Mouse (Mus musculus): ENCODE data around the gene Ets2. TPM values are rescaled to one million over a fixed set of nuclear protein-coding genes. Genes with fewer than 3 reads are reported as not detected.

Gene Ets2
- polyA plus RNA-seq, 1 experiment from 2014 or later, result 26.8 TPM

- 17% methylated on average over 6 of the region's 6 CpGs for WGBS (ENCODE audit: insufficient replicate concordance)
- Histone ChIP-seq H3K36me3 (ENCODE audit: control insufficient read depth, insufficient read depth, low read length) (no peaks in the 10 kb centered on the region), H3K27ac (ENCODE audit: low read depth, low read length) (no peak overlapping the region), H3K27me3 (ENCODE audit: control insufficient read depth, insufficient read depth, low read length) (no peaks in the 10 kb centered on the region), H3K4me3 (ENCODE audit: low read depth, low read length) (no peak overlapping the region), H3K9me3 (replicated peaks; ENCODE audit: control insufficient read depth, low read length) (no peaks in the 10 kb centered on the region), H3K4me2 (no peak overlapping the region), H3K9ac (ENCODE audit: low read depth, low read length) (no peak overlapping the region), H3K4me1 (ENCODE audit: control insufficient read depth, insufficient read depth, low read length) (no peaks in the 10 kb centered on the region)
- ATAC-seq (replicated peaks; ENCODE audit: insufficient number of reproducible peaks, low FRiP score, low TSS enrichment), result no peak
These were observed 40.8 kb downstream of the Ets2 start for GRCm38 (mm10) chr16:95742740-95743030.

- WGBS (ENCODE audit: insufficient replicate concordance), result 82% methylated on average over 4 of the region's 4 CpGs
- Histone ChIP-seq H3K27me3 (ENCODE audit: control insufficient read depth, insufficient read depth, low read length) (no peaks in the 10 kb centered on the region), H3K4me3 (ENCODE audit: low read depth, low read length) (no peak overlapping the region), H3K27ac (ENCODE audit: low read depth, low read length) (no peak overlapping the region), H3K36me3 (ENCODE audit: control insufficient read depth, insufficient read depth, low read length) (no peaks in the 10 kb centered on the region), H3K9me3 (replicated peaks; ENCODE audit: control insufficient read depth, low read length) (no peaks in the 10 kb centered on the region), H3K4me1 (ENCODE audit: control insufficient read depth, insufficient read depth, low read length) (no peaks in the 10 kb centered on the region), H3K4me2 (no peak overlapping the region), H3K9ac (ENCODE audit: low read depth, low read length) (no peak overlapping the region)
- ATAC-seq (replicated peaks; ENCODE audit: insufficient number of reproducible peaks, low FRiP score, low TSS enrichment), result no peak
These were observed 41.2 kb downstream of the Ets2 start for GRCm38 (mm10) chr16:95743104-95743503.

GRCm38 (mm10) chr16:95744771-95745170 is 42.9 kb downstream of the Ets2 start:
- Histone ChIP-seq H3K9ac (ENCODE audit: low read depth, low read length) (no peak overlapping the region), H3K4me3 (ENCODE audit: low read depth, low read length) (no peak overlapping the region), H3K27ac (ENCODE audit: low read depth, low read length) (no peak overlapping the region), H3K36me3 (ENCODE audit: control insufficient read depth, insufficient read depth, low read length) (no peaks in the 10 kb centered on the region), H3K4me2 (no peak overlapping the region), H3K9me3 (replicated peaks; ENCODE audit: control insufficient read depth, low read length) (no peaks in the 10 kb centered on the region), H3K4me1 (ENCODE audit: control insufficient read depth, insufficient read depth, low read length) (0 out of 2 replicates have a peak, but pooled peaks cover 3% of the 10 kb centered on the region), H3K27me3 (ENCODE audit: control insufficient read depth, insufficient read depth, low read length) (no peaks in the 10 kb centered on the region)
- 81% methylated on average over 8 of the region's 8 CpGs for WGBS (ENCODE audit: insufficient replicate concordance)
- no peak for ATAC-seq (replicated peaks; ENCODE audit: insufficient number of reproducible peaks, low FRiP score, low TSS enrichment)

GRCm38 (mm10) chr16:95745685-95746084 is 43.8 kb downstream of the Ets2 start:
- Histone ChIP-seq H3K4me3 (ENCODE audit: low read depth, low read length) (no peak overlapping the region), H3K9ac (ENCODE audit: low read depth, low read length) (no peak overlapping the region), H3K36me3 (ENCODE audit: control insufficient read depth, insufficient read depth, low read length) (no peaks in the 10 kb centered on the region), H3K9me3 (replicated peaks; ENCODE audit: control insufficient read depth, low read length) (no peaks in the 10 kb centered on the region), H3K4me1 (ENCODE audit: control insufficient read depth, insufficient read depth, low read length) (0 out of 2 replicates have a peak, but pooled peaks cover 3% of the 10 kb centered on the region), H3K4me2 (no peak overlapping the region), H3K27me3 (ENCODE audit: control insufficient read depth, insufficient read depth, low read length) (no peaks in the 10 kb centered on the region), H3K27ac (ENCODE audit: low read depth, low read length) (no peak overlapping the region)
- 50% methylated on average over 3 of the region's 3 CpGs for WGBS (ENCODE audit: insufficient replicate concordance)
- no peak for ATAC-seq (replicated peaks; ENCODE audit: insufficient number of reproducible peaks, low FRiP score, low TSS enrichment)

GRCm38 (mm10) chr16:95746565-95746964 is 44.7 kb downstream of the Ets2 start:
- no peak overlapping the region for H3K9ac ChIP-seq (ENCODE audit: low read depth, low read length)
- H3K27ac ChIP-seq (ENCODE audit: low read depth, low read length), result no peak overlapping the region
- ATAC-seq (replicated peaks; ENCODE audit: insufficient number of reproducible peaks, low FRiP score, low TSS enrichment), result no peak
- H3K27me3 ChIP-seq (ENCODE audit: control insufficient read depth, insufficient read depth, low read length), result no peaks in the 10 kb centered on the region
- no peaks in the 10 kb centered on the region for H3K36me3 ChIP-seq (ENCODE audit: control insufficient read depth, insufficient read depth, low read length)
- H3K4me1 ChIP-seq (ENCODE audit: control insufficient read depth, insufficient read depth, low read length), result 0 out of 2 replicates have a peak, but pooled peaks cover 3% of the 10 kb centered on the region
- no peak overlapping the region for H3K4me2 ChIP-seq
- H3K9me3 ChIP-seq (replicated peaks; ENCODE audit: control insufficient read depth, low read length), result no peaks in the 10 kb centered on the region
- H3K4me3 ChIP-seq (ENCODE audit: low read depth, low read length), result no peak overlapping the region
- WGBS (ENCODE audit: insufficient replicate concordance), result 74% methylated on average over 2 of the region's 2 CpGs

- WGBS (ENCODE audit: insufficient replicate concordance), result 69% methylated on average over 12 of the region's 12 CpGs
- H3K27ac ChIP-seq (ENCODE audit: low read depth, low read length), result no peak overlapping the region
- H3K4me2 ChIP-seq, result no peak overlapping the region
- H3K27me3 ChIP-seq (ENCODE audit: control insufficient read depth, insufficient read depth, low read length), result no peaks in the 10 kb centered on the region
- ATAC-seq (replicated peaks; ENCODE audit: insufficient number of reproducible peaks, low FRiP score, low TSS enrichment), result no peak
- 0 out of 2 replicates have a peak, but pooled peaks cover 6% of the 10 kb centered on the region for H3K4me1 ChIP-seq (ENCODE audit: control insufficient read depth, insufficient read depth, low read length)
- H3K9ac ChIP-seq (ENCODE audit: low read depth, low read length), result no peak overlapping the region
- H3K36me3 ChIP-seq (ENCODE audit: control insufficient read depth, insufficient read depth, low read length), result no peaks in the 10 kb centered on the region
- no peaks in the 10 kb centered on the region for H3K9me3 ChIP-seq (replicated peaks; ENCODE audit: control insufficient read depth, low read length)
- no peak overlapping the region for H3K4me3 ChIP-seq (ENCODE audit: low read depth, low read length)
These were observed 47.6 kb downstream of the Ets2 start for GRCm38 (mm10) chr16:95749291-95750103.

- Histone ChIP-seq H3K27ac (ENCODE audit: low read depth, low read length) (no peak overlapping the region), H3K27me3 (ENCODE audit: control insufficient read depth, insufficient read depth, low read length) (no peaks in the 10 kb centered on the region), H3K9ac (ENCODE audit: low read depth, low read length) (no peak overlapping the region), H3K4me2 (no peak overlapping the region), H3K4me1 (ENCODE audit: control insufficient read depth, insufficient read depth, low read length) (0 out of 2 replicates have a peak, but pooled peaks cover 6% of the 10 kb centered on the region), H3K36me3 (ENCODE audit: control insufficient read depth, insufficient read depth, low read length) (no peaks in the 10 kb centered on the region), H3K9me3 (replicated peaks; ENCODE audit: control insufficient read depth, low read length) (no peaks in the 10 kb centered on the region), H3K4me3 (ENCODE audit: low read depth, low read length) (no peak overlapping the region)
- no peak for ATAC-seq (replicated peaks; ENCODE audit: insufficient number of reproducible peaks, low FRiP score, low TSS enrichment)
- WGBS (ENCODE audit: insufficient replicate concordance), result 80% methylated on average over 6 of the region's 6 CpGs
These were observed 48.3 kb downstream of the Ets2 start for GRCm38 (mm10) chr16:95750211-95750629.

GRCm38 (mm10) chr16:95752502-95752901 is 50.6 kb downstream of the Ets2 start:
- 78% methylated on average over 9 of the region's 9 CpGs for WGBS (ENCODE audit: insufficient replicate concordance)
- no peak overlapping the region for H3K9ac ChIP-seq (ENCODE audit: low read depth, low read length)
- H3K4me1 ChIP-seq (ENCODE audit: control insufficient read depth, insufficient read depth, low read length), result 0 out of 2 replicates have a peak, but pooled peaks cover 6% of the 10 kb centered on the region
- H3K4me2 ChIP-seq, result no peak overlapping the region
- no peaks in the 10 kb centered on the region for H3K27me3 ChIP-seq (ENCODE audit: control insufficient read depth, insufficient read depth, low read length)
- no peak overlapping the region for H3K27ac ChIP-seq (ENCODE audit: low read depth, low read length)
- no peak for ATAC-seq (replicated peaks; ENCODE audit: insufficient number of reproducible peaks, low FRiP score, low TSS enrichment)
- H3K36me3 ChIP-seq (ENCODE audit: control insufficient read depth, insufficient read depth, low read length), result no peaks in the 10 kb centered on the region
- no peak overlapping the region for H3K4me3 ChIP-seq (ENCODE audit: low read depth, low read length)
- H3K9me3 ChIP-seq (replicated peaks; ENCODE audit: control insufficient read depth, low read length), result no peaks in the 10 kb centered on the region

GRCm38 (mm10) chr16:95753295-95753694 is 51.4 kb downstream of the Ets2 start:
- Histone ChIP-seq H3K9ac (ENCODE audit: low read depth, low read length) (no peak overlapping the region), H3K36me3 (ENCODE audit: control insufficient read depth, insufficient read depth, low read length) (no peaks in the 10 kb centered on the region), H3K9me3 (replicated peaks; ENCODE audit: control insufficient read depth, low read length) (no peaks in the 10 kb centered on the region), H3K4me3 (ENCODE audit: low read depth, low read length) (no peak overlapping the region), H3K27me3 (ENCODE audit: control insufficient read depth, insufficient read depth, low read length) (no peaks in the 10 kb centered on the region), H3K4me1 (ENCODE audit: control insufficient read depth, insufficient read depth, low read length) (0 out of 2 replicates have a peak, but pooled peaks cover 6% of the 10 kb centered on the region), H3K4me2 (no peak overlapping the region), H3K27ac (ENCODE audit: low read depth, low read length) (no peak overlapping the region)
- no peak for ATAC-seq (replicated peaks; ENCODE audit: insufficient number of reproducible peaks, low FRiP score, low TSS enrichment)
- 31% methylated on average over 7 of the region's 7 CpGs for WGBS (ENCODE audit: insufficient replicate concordance)
